Mouse (Mus musculus): ENCODE data around the gene Scamp4. TPM values are rescaled to one million over a fixed set of nuclear protein-coding genes. Genes with fewer than 3 reads are reported as not detected.

Scamp4 gene
- total RNA-seq, 2 experiments from 2014 or later: 34.9 to 42.9 TPM

DNA sequence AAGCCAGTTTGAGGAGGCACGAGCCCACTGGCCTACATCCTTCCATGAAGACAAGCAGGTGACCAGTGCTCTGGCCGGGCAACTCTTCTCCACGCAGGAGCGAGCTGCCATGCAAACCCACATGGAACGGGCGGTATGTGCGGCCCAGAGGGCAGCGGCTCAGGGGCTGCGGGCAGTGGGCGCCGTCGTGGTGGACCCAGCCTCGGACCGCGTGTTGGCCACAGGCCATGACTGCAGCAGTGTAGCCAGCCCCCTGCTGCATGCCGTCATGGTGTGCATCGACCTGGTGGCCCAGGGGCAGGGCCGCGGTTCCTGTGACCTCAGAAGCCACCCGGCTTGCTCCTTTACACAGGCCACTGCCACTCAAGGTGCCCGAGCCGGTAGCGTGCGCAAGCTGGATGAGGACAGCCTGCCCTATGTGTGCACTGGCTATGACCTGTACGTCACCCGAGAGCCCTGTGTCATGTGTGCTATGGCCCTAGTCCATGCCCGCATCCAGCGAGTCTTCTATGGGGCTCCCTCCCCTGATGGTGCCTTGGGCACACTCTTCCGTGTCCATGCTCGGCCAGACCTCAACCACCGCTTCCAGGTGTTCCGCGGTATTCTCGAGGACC, 4.2 kb downstream of the Scamp4 start:
- no peak for DNase-seq (ENCODE audit: low spot score in 2 of 2)

DNA sequence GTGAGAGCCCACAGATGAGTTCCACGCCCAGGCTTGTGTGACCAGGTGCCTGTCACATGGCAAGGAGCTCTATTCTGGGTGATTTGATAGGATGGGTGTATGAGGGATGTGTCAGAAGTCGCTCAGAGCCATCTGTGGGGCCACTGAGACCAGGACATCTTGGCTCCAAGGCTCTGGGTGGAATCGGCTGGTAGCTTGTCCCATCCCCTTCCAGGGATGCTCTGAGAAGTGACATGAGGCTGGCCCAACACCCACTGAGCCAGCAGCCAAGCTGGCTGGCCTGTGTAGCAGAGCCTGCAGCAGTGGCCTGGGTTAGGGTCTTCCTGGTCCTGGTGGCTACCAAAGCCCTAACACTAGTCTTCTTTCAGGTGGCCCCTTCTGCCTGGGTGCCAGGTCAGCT, 5.8 kb downstream of the Scamp4 start:
- no peak for DNase-seq (ENCODE audit: low spot score in 2 of 2)

DNA sequence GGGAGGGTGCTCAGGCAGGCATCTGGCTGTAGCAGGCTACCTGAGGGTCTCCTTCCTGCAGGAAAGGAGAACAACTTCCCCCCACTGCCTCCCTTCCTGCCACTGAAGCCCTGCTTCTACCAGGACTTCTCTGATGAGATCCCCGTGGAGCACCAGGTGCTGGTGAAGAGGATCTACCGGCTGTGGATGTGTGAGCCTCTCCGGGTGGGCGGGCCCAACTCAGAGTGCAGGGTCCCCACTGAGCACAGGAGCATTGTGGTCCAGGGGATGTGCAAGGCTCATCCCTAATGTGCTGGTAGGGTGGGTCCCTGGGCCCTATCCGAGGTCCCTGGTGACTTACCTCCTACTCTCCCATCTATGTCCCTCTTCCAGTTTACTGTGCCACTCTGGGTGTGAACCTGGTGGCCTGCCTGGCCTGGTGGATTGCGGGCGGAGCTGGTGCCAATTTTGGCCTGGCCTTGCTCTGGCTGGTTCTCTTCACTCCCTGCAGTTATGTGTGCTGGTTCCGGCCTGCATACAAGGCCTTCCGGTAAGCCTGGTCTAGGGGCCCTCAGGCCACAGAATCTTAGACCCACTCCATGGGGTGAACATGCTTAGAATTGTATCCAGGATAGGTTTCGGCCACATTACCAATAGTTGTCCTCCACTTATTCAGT, 6.7 kb downstream of the Scamp4 start:
- DNase-seq (ENCODE audit: low spot score in 2 of 2): no peak

DNA sequence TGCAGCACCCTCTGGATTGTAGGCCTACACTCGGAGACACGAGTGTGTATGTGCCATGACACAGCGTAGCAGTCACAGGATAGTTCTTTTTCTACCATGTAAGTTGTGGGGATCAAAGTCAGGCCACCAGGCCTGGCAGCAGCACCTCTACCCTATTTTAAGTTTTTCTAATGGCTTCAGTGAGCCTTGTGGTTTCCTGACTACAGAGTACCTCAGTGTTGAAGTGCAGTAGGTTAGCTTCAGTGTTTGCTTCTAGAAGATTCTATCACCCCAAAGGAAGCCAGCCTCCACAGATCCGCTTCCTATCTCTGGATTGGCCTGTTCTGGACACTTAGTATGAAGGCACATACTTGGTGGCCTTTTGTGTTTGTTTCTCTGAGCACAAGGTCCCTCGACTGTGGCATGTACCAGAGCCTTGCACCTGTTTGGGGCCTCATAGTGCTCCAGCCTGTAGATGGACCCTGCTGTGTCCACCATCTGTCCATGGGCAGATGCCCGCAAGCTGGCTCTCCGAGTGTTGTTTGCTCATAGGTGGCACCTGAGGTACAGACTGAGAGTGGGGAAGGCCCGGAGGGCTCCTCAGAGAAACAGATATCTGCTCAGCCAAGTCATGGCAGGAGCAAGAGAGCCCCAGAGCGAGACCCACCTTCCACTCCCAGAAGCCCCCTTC, 7.6 kb downstream of the Scamp4 start:
- no peak for DNase-seq (ENCODE audit: low spot score in 2 of 2)

DNA sequence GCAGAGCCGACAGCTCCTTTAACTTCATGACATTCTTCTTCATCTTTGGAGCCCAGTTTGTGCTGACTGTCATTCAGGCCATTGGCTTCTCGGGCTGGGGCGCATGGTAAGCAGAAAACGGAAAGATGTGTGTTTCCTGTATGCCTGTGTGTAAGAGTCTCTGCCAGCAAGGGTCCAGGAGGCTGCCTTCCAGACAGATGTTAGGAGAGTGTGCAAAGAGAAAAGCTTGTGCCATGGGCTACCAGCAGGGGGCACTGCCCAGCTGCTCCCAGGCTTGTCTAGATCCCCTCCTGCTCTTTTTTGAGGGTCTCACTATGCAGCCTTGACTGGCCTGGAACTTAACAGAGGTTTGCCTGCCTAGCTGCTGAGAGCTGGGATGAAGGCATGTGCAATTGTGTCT, 8.4 kb downstream of the Scamp4 start:
- DNase-seq (ENCODE audit: low spot score in 2 of 2): peak; percentile 40 to 54

DNA sequence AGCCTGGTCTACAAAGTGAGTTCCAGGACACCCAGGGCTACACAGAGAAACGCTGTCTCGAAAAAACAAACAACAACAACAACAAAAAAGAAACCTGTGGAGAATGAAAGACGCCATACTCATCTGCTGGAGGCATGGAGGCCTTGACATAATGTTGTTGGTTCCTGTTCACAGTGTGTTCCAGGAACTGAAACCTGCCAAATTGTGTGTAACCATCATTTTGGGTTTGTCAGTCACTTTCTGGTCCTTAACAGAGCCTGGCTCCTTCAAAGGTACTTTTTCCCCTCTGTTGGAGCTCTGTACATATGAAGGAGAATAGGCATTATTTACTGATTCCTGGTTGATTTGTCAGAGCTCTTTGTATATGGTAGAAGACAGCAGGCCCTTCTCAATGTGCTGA, 9.2 kb downstream of the Scamp4 start:
- no peak for DNase-seq (ENCODE audit: low spot score in 2 of 2)

DNA sequence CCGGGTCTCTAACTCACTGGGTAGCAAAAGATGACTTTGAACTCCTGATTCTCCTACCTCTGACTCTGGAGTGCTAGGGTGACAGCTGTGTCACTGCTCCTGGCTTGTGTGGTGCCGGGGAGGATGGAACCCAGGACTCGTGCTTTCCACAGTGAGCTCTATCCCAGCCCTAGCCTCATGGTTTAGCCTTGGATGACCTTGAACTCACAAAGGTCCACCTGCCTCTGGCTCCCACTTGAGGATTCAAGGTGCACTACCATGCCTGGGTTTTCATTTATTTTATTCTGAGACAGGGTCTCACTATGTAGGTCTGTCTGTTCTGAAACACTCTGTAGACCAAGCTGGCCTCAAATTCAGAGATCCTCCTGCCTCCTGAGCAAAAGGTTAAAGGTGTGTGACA, 11.1 kb downstream of the Scamp4 start:
- no peak for DNase-seq (ENCODE audit: low spot score in 2 of 2)

DNA sequence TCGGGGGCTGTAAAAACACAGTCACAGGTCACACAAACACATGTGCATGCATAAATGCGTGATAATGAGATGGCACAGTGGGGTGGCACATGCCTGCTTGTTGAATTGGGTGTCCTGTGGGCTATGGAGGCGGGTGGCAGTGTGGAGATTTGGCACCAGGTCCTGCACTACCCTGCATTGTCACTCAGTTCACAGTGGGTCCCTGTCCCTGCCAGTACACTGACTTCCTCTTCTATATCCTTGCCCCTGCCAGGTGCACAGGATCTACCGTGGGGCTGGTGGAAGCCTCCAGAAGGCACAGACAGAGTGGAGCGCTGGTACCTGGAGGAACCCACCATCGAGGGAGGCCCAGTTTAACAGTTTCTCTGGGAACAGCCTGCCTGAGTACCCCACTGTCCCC, 11.7 kb downstream of the Scamp4 start:
- no peak for DNase-seq (ENCODE audit: low spot score in 2 of 2)

DNA sequence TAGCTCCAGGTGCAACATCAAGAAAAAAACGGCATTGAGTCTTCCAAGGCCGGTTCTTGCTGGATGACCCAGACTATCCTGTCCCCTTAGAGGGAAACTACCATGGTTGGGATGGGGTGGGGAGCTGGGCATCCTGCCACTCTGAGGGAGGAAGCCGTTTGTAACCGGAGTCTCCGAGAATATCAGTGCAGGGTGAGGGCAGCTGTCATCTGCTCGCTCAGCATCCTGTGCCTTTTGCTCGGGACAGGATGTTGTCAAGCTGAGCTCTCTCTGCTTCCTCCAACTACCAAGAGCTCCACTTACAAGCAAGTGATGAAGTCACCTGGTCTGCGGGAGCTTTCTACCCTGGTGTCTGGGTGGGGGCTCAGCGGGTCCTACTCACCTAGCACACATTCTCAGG, 15.5 kb downstream of the Scamp4 start:
- no peak for DNase-seq (ENCODE audit: low spot score in 2 of 2)

DNA sequence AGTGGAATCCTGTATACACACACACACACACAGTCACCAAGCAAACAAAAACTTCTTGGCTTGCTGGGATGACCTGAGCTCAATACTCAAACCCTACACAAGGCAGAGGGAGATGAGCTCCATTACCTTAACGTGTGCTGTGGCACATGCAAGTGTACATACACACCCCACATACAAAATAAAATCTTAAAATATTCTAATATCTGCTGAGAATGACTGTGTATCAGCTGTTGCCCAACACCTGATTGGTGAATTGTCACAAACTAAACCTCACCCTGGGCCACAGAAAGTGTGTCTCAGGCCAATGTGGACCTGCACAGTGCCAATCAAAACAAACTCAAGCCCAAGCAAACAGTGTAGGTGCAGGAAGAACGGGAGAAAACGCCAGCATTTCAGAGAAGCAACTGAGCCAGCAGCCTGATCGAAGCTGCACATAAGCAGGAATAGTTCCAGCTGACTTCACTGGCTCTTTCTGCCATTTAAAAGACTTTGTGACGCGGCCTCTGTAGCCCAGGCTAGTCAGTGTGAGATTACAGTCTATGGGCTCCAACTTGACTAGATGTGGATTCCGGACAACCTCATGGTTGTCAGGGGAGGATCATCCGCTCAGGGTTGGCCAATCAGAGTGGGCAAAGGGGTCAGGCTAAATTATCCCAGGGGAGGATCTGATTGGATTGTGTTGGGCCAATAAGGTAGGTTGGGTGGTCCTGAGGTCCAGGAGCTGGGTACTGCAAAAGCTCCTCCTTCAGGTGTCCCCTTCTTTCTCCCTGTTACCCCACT, 17.0 kb downstream of the Scamp4 start:
- no peak for DNase-seq (ENCODE audit: low spot score in 2 of 2)

DNA sequence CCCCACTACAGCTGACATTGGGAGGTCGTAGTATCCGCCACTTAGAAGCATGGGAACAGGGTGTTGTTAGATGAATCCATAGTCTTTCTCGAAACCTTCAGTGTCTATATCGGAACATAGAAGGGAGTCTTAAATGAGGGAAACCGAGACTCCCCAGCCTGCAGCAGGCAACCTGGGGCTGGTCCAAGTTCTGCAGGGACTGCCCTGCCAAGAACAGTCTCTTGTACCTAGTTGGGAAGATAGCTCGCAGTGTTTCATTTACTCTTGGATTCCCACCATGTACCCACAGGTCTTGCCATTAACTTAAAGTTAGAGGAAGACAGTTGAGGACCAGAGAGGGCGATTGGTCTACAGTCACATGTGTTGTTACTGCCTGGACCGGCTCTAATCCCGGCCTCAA, 17.7 kb downstream of the Scamp4 start:
- no peak for DNase-seq (ENCODE audit: low spot score in 2 of 2)

DNA sequence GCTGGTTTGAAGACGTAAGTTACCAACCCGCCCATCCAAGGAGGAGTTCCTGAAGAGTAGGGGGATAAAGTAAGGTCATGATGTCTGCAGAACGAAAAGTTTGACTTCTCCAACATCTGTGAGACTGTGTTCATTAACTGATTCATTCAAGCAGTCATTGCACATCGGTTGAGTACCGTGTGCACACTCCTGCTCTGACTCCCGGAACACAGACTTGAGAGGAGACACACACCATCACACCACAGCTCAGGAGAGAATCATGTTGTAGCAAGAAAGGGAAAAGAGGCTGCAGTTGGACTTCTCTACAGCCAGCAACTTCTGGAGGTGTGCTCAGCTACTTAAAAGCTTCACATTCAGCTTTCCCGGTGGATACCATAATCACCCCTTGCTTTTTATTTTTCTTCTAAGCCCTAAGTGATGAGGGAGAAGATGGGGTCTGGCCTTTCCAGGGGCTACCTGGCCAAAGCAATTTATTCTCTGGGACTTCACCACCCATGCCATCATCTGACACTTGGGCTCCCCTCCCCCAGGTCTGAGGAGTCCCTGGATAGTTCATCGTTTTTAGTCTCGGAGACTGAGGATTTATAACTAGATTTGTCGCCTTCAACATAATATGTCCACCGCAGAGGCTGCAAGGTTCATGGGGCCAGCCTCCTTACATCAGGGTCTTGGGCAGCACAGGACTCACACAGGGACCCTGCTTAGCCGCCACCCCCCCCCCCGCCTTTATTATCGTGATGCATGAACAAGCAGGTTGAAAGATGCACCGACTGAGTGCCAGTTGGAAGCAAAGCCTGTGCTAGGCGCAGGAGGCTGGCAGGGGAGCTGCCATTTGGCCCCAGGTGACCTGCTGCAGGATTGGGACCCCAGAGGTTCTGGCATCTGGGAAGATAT, 18.4 kb downstream of the Scamp4 start:
- peak in 1 of 2 experiments; percentile 46 for DNase-seq (ENCODE audit: low spot score in 2 of 2)

DNA sequence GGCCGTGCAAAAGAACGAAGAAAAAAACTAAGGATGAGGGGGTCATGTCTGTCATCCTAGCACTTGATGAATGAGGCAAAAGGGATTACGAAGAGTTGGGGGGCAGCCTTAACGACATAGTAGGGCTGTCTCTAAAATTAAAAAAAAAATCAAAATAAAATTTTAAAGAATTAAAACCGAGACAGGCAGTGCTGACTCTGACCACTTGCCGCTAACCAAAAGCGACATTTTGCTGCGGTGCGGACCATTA, 18.9 kb downstream of the Scamp4 start:
- DNase-seq (ENCODE audit: low spot score in 2 of 2): no peak

DNA sequence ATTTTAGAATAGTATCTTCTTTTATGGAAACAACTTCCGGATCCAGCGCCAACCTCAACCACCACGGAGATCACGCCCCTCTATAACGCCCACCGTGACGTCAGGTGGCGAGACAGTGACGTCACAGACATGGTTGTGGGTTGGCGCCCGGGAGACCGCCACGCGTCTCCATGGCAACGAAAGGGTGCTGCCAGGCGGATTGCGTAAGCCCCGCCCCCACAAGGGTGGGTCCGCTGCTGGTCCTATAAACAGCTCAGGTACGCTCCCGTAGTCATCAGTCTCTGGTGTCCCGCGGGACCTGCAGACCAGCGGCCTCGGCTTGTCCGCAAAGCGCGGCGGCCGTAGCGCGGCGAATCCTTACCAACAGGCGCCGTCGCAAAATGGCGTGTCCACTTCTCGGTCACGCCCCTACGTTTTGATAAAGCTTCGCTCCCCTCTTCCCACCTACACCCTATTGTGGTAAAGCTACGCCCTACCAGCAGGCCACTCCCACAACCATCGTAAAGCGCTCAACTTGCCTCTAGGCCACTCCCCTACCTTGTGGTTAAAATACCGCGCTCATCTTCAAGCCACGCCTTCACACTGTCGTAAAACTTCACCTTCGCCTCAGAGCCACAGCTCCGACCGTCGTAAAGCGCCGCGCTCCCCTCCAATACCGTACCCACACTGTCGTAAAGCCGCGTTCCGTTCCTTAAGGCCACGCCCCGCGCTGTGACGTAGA, 19.4 kb downstream of the Scamp4 start:
- peak; percentile 99 for DNase-seq (ENCODE audit: low spot score in 2 of 2)

DNA sequence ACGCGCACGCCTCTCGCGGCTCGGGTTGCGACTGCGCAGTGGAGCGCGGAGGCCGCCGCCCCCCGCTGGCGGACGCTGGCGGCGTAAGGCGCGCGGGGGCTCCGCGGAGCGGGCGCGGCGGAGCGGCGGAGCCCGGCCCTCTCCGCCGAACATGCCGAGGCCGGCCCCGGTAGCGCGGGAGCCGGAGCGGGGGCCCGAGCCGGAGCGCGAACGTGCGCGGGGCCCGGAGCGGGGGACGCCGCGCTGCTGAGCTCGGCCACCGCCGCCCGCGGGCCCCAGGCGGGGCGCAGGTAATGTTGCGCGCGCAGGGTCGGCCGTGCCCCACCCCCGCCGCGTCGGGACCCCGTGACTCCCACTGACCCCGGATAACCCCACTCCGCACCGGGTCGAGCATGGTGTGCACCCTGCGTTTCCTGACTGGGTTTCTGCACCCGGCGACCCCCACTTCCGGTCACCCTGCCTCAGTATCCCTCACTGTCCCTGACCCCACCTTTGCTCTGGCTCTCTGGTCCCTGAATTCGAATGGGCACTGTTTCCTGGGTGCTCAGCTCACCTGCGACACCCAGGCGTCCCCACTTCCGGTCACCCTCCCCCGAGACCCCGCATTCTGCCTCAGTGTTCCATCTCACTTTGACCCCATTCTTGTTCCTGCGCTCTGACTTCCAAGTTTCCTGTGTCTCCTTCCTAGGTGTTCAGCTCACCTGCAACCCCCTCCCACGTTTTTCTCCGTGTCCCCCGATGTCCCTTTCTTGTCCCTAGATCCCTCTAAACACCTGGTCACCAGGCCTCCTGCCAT, 20.2 kb downstream of the Scamp4 start, which contains the start of gene Csnk1g2:
TSS of gene Csnk1g2 (plus strand) at position 178 of the 796 bp plus-strand sequence.
- DNase-seq (ENCODE audit: low spot score in 2 of 2): peak; percentile 45 to 57

DNA sequence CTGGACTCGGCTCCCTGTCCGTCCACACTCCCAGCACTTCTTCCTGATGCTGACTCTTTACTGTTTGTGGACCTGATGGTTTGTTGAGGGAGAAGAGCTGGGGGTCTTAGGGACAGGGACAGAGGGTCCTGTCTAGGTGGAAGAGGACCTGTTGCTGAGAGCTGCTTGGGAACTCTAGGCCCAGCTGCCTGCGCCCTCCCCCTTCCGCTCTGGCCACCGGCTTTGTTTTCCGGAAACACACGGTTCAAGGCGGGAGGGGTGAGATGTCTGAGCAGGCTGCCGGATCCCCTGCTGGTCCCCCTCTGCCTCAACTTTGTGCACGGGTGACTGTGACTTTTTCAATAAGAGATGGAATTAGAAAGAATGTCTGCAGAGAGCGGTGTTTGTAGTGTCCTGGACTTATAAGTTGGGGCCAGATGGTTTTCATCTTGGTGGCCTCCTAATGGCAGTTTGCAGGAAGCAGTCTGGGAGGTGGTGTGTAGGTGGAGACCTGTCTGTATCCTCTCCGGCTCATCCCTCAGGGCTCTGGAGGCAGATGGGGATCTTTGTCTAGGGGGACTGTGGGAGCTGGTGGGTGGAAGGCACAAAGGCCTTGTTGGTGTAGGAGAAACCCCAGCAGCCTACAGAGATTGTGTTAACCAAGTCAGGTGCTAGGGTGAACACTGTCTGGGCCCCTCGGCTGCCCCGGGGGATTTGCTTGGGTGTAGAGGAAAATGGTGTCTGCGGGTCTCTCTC, 21.0 kb downstream of the Scamp4 start:
- peak; percentile 47 to 50 for DNase-seq (ENCODE audit: low spot score in 2 of 2)

DNA sequence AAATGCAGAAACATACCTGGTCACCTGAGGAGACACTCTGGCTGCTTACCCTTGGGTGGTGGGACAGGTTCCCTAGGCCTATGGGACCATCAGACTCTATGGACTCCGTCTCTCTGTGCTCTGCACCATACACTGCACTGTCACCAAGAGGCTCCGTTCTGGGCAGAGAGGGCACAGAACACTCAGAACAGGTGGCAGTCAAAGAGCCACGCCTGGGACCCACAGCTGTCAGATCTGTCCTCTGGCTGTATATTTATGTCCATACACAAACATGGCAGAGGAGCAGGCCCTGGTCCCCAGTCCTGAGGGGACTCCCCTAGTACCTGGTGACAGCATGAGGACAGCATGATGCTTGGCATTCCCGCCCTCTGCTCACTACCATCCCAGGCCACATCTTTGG, 23.1 kb downstream of the Scamp4 start:
- DNase-seq (ENCODE audit: low spot score in 2 of 2): no peak

DNA sequence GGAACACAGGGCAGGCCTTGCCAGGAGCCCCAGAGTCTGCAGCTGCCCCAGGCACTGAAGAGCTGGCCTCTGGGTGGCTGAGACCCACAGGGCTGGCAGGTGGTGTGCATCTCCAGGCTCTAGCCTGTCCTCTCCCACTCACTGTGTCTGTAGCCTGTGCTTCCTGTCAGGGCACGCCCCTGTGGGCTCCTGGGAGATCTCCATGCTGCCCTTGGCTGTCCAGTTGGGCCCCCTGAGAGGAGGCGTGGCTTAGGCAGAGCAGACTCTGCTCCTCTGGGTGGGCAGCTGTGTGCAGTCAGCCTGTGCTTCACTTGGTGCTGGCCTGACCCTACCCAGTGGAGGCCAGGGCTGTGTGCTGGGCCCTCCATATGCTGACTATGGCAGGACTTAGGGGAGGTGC, 25.0 kb downstream of the Scamp4 start:
- no peak for DNase-seq (ENCODE audit: low spot score in 2 of 2)

DNA sequence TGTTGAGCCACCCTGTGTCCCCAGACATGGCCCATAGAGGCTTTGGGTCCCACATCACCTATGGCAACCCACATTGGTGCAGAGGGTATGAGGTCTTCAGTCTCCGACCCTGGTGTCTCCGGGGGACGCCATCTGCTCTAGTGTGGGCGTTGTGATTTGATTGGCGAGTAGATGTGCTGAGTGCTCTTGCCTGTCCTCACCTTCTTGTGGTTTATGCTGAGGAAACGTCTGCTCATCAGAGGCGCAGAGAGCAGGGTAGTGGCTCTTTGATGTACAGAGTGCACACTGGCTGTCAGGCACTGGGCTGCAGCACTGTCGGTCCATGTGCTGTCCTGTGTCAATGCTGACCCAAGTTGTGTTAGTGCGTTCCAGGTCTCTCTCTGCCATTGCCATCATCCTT, 26.3 kb downstream of the Scamp4 start:
- DNase-seq (ENCODE audit: low spot score in 2 of 2): no peak
